Mouse (Mus musculus) liver, embryonic 12.5 days (tissue): ENCODE data around the gene Gpc6. TPM values are rescaled to one million over a fixed set of nuclear protein-coding genes. Genes with fewer than 3 reads are reported as not detected.

Experiments used
- ATAC-seq: fragments of 200-750 bp; cut with Nextera tagmentation; 2 replicates; pipeline ENCODE4 v1.8.0; 2017; ENCODE audit warnings: moderate number of reproducible peaks, mild to moderate bottlenecking, moderate library complexity
- H3K27ac ChIP-seq: fragments of 300-500 bp; sonication (generic); 2 replicates; pipeline ENCODE4 v1.5.1; 2016; ENCODE audit warnings: mild to moderate bottlenecking
- H3K27me3 ChIP-seq: fragments of 300-500 bp; sonication (generic); replicated peaks from 2 replicates; pipeline ENCODE4 v1.6.1; 2016; ENCODE audit warnings: mild to moderate bottlenecking, moderate library complexity
- H3K36me3 ChIP-seq: fragments of 300-500 bp; sonication (generic); 2 replicates; pipeline ENCODE4 v1.6.1; 2016; ENCODE audit warnings: mild to moderate bottlenecking, moderate library complexity
- H3K4me1 ChIP-seq: fragments of 300-500 bp; sonication (generic); 2 replicates; pipeline ENCODE4 v1.6.1; 2016
- H3K4me2 ChIP-seq: fragments of 300-500 bp; sonication (generic); 2 replicates; pipeline ENCODE4 v1.6.1; 2016; ENCODE audit warnings: mild to moderate bottlenecking, moderate library complexity
- H3K4me3 ChIP-seq: fragments of 300-500 bp; sonication (generic); 2 replicates; pipeline ENCODE4 v1.5.1; 2016; ENCODE audit warnings: mild to moderate bottlenecking, moderate library complexity
- H3K9ac ChIP-seq: fragments of 300-500 bp; sonication (generic); 2 replicates; pipeline ENCODE4 v1.6.1; 2016; ENCODE audit warnings: mild to moderate bottlenecking, moderate library complexity
- H3K9me3 ChIP-seq: fragments of 300-500 bp; sonication (generic); replicated peaks from 2 replicates; pipeline ENCODE4 v1.6.1; 2016; ENCODE audit warnings: mild to moderate bottlenecking, moderate library complexity
- WGBS: fragments of 180-500 bp; shearing (Covaris S2); methylation state at CpG from one replicate; pipeline ENCODE4 v1.1.7; 2016; ENCODE audit not compliant: insufficient replicate concordance; 5-methylcytosine and 5-hydroxymethylcytosine counted together
- polyA plus RNA-seq: library from polyadenylated mRNA; unstranded; fragments of >200 nt; fragmentation: Nextera tagmentation; extraction: Ambion mirVana; gene quantifications from 2 replicates; pipeline ENCODE4 v1.2.1, GENCODE M21; 2016

The Gpc6 gene
- polyA plus RNA-seq, 1 experiment from 2014 or later, result 8.4 TPM

GRCm38 (mm10) chr14:117716305-117716704 is 791.2 kb downstream of the Gpc6 start:
- H3K27ac ChIP-seq, result no peak overlapping the region
- H3K9ac ChIP-seq, result no peak overlapping the region
- no peak for ATAC-seq
- H3K27me3 ChIP-seq, result no peaks in the 10 kb centered on the region
- H3K4me2 ChIP-seq, result no peak overlapping the region
- H3K4me1 ChIP-seq, result no peaks in the 10 kb centered on the region
- H3K9me3 ChIP-seq, result no peaks in the 10 kb centered on the region
- no peaks in the 10 kb centered on the region for H3K36me3 ChIP-seq
- no peak overlapping the region for H3K4me3 ChIP-seq
- 72% methylated on average over 3 of the region's 3 CpGs for WGBS

DNA sequence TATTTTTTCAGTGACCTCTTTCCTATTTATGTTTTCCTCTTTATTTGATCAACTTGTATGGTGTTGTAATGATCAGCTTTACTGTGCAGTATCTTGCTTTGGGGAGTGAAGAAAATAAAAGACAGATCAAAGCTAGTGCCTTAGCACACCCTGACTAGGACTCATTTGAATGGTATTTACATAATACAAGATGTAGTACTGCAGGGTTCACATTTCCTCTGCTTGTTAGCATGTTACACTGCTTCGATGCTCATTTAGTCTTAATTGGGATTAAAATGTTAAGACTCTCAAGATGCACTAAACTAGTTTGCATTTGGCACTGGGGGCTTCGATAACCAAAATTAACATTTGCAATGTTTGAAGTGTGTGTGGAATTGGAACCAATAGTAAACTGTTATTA is 803.6 kb downstream of the Gpc6 start:
- WGBS, result 67% methylated on average over 2 of the region's 2 CpGs
- no peak for ATAC-seq
- no peak overlapping the region for H3K4me2 ChIP-seq

GRCm38 (mm10) chr14:117755231-117755630 is 830.1 kb downstream of the Gpc6 start:
- Histone ChIP-seq H3K4me3 (no peak overlapping the region), H3K4me1 (no peaks in the 10 kb centered on the region), H3K4me2 (no peak overlapping the region), H3K9ac (no peak overlapping the region), H3K9me3 (peaks cover 4% of the 10 kb centered on the region; the same call in 1 of the 2 replicates), H3K27ac (no peak overlapping the region), H3K27me3 (no peaks in the 10 kb centered on the region), H3K36me3 (no peaks in the 10 kb centered on the region)
- no peak for ATAC-seq
- 62% methylated on average over 7 of the region's 7 CpGs for WGBS

More for the DNA sequence above, 803.6 kb downstream of the Gpc6 start:
- Histone ChIP-seq H3K27me3 (no peaks in the 10 kb centered on the region), H3K9me3 (no peaks in the 10 kb centered on the region), H3K27ac (no peak overlapping the region), H3K4me1 (no peaks in the 10 kb centered on the region), H3K9ac (no peak overlapping the region), H3K4me3 (no peak overlapping the region), H3K36me3 (no peaks in the 10 kb centered on the region)

DNA sequence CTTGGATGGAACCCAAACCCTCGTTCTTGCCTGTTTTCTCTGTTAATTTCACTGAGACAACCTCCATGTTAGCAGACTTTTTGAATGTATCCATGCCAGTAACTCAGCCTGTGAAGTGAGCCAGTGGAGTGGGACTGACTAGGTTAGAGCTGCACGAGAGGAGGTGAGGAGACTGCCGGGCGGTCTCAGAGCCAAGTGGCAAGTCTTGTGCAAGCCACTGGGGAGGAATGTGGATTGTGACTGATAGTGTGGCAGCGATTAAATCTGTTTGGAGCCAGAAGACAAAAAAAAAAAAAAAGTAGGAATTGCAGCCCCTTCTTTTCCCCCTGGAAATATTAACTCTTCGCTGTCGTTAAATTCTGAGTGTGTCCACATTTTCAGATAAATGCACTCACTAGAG is 831.4 kb downstream of the Gpc6 start:
- Histone ChIP-seq H3K36me3 (no peaks in the 10 kb centered on the region), H3K27me3 (no peaks in the 10 kb centered on the region), H3K4me2 (no peak overlapping the region), H3K9me3 (no peaks in the 10 kb centered on the region), H3K4me3 (no peak overlapping the region), H3K27ac (no peak overlapping the region), H3K9ac (no peak overlapping the region), H3K4me1 (no peaks in the 10 kb centered on the region)
- no peak for ATAC-seq
- WGBS, result 72% methylated on average over 7 of the region's 7 CpGs

DNA sequence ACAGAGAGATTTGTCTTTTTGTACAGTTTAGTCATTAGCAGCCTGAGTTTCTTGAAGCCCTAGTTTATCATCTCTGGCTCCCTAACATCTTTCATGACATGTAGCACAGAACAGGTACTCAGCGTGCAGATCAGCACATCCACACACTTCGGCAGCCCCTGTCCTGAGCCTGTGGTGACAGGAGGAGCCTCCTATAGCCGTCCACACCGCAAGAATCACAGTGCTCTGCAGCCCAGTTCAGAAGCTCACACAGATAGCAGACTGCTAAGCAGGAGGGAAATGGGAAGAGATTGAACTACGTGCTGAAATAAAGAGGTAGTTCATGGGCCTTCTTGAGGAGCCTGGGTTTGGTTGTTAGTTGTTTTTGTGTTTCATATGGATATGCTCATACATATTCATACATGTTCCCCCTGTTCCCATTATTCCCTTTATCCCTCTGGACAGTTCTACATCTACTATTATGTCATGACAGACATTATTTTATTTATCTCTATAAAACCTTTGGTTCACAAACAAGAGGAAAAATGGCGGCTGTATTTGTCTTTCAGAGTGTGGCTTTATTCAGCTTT is 832.8 kb downstream of the Gpc6 start:
- no peak overlapping the region for H3K4me2 ChIP-seq
- H3K4me3 ChIP-seq, result no peak overlapping the region
- H3K27ac ChIP-seq, result no peak overlapping the region
- H3K36me3 ChIP-seq, result no peaks in the 10 kb centered on the region
- H3K27me3 ChIP-seq, result no peaks in the 10 kb centered on the region
- H3K9ac ChIP-seq, result no peak overlapping the region
- 71% methylated on average over 6 of the region's 6 CpGs for WGBS
- H3K4me1 ChIP-seq, result no peaks in the 10 kb centered on the region
- H3K9me3 ChIP-seq, result no peaks in the 10 kb centered on the region
- no peak for ATAC-seq

- Histone ChIP-seq H3K4me2 (no peak overlapping the region), H3K27ac (no peak overlapping the region), H3K4me3 (no peak overlapping the region), H3K9ac (no peak overlapping the region), H3K27me3 (no peaks in the 10 kb centered on the region), H3K4me1 (no peaks in the 10 kb centered on the region), H3K36me3 (no peaks in the 10 kb centered on the region), H3K9me3 (no peaks in the 10 kb centered on the region)
- 67% methylated on average over 4 of the region's 4 CpGs for WGBS
- ATAC-seq, result no peak
Observed at GRCm38 (mm10) chr14:117760830-117761517, 835.9 kb downstream of the Gpc6 start.

- H3K4me1 ChIP-seq, result no peaks in the 10 kb centered on the region
- no peaks in the 10 kb centered on the region for H3K27me3 ChIP-seq
- 77% methylated on average over 5 of the region's 5 CpGs for WGBS
- H3K4me2 ChIP-seq, result no peak overlapping the region
- no peak overlapping the region for H3K4me3 ChIP-seq
- no peak overlapping the region for H3K9ac ChIP-seq
- no peaks in the 10 kb centered on the region for H3K9me3 ChIP-seq
- no peak for ATAC-seq
- no peaks in the 10 kb centered on the region for H3K36me3 ChIP-seq
- no peak overlapping the region for H3K27ac ChIP-seq
Observed at GRCm38 (mm10) chr14:117762934-117763333, 837.8 kb downstream of the Gpc6 start.

DNA sequence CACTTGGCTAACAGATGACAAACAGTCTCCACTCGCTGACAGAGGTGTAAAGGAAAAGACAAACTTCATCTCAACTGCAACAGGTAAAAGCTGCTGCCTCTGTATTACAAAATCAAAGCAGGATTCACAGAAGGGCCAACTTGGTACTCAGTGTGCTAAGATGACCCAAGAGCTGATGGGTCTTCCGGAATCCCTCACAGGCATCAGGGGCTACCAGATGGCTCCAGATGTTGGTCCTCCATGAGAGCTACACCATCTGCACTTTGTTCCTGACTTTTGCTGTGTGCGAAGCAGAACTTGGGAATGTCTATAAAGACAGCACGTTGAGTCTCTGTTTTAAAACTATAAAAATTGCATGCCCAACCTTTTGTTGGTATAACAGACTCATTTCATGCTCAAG is 842.7 kb downstream of the Gpc6 start:
- Histone ChIP-seq H3K36me3 (no peaks in the 10 kb centered on the region), H3K9me3 (no peaks in the 10 kb centered on the region), H3K27me3 (no peaks in the 10 kb centered on the region), H3K4me3 (no peak overlapping the region), H3K9ac (no peak overlapping the region), H3K27ac (no peak overlapping the region), H3K4me2 (no peak overlapping the region), H3K4me1 (no peaks in the 10 kb centered on the region)
- no peak for ATAC-seq
- WGBS, result 63% methylated on average over 4 of the region's 4 CpGs

GRCm38 (mm10) chr14:117768697-117769096 is 843.6 kb downstream of the Gpc6 start:
- H3K4me3 ChIP-seq, result no peak overlapping the region
- no peak overlapping the region for H3K9ac ChIP-seq
- H3K27ac ChIP-seq, result no peak overlapping the region
- 74% methylated on average over 7 of the region's 7 CpGs for WGBS
- H3K36me3 ChIP-seq, result no peaks in the 10 kb centered on the region
- ATAC-seq, result no peak
- no peak overlapping the region for H3K4me2 ChIP-seq
- H3K4me1 ChIP-seq, result no peaks in the 10 kb centered on the region
- H3K9me3 ChIP-seq, result no peaks in the 10 kb centered on the region
- no peaks in the 10 kb centered on the region for H3K27me3 ChIP-seq

DNA sequence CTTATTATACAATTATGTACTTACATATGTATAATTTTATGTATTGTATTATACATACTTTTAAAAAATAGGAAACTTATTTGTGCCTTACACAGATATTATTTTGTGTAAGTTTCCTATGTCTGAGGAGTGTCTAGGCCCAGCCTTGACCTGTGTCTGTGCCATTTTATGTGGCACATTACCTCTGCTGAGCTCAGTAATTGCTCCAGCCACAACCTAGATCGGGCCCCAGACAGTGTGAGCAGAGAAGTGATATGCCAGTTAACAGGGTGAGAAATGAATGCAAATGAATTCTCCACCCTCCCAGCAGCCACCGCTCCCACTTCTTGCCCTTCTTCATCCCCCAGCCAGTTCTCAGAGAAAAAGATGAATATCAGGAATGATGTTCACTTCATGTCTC is 848.3 kb downstream of the Gpc6 start:
- no peaks in the 10 kb centered on the region for H3K9me3 ChIP-seq
- 68% methylated on average over 2 of the region's 2 CpGs for WGBS
- H3K4me3 ChIP-seq, result no peak overlapping the region
- no peak overlapping the region for H3K9ac ChIP-seq
- no peak overlapping the region for H3K4me2 ChIP-seq
- no peaks in the 10 kb centered on the region for H3K4me1 ChIP-seq
- no peak overlapping the region for H3K27ac ChIP-seq
- no peaks in the 10 kb centered on the region for H3K27me3 ChIP-seq
- no peaks in the 10 kb centered on the region for H3K36me3 ChIP-seq
- ATAC-seq, result no peak

DNA sequence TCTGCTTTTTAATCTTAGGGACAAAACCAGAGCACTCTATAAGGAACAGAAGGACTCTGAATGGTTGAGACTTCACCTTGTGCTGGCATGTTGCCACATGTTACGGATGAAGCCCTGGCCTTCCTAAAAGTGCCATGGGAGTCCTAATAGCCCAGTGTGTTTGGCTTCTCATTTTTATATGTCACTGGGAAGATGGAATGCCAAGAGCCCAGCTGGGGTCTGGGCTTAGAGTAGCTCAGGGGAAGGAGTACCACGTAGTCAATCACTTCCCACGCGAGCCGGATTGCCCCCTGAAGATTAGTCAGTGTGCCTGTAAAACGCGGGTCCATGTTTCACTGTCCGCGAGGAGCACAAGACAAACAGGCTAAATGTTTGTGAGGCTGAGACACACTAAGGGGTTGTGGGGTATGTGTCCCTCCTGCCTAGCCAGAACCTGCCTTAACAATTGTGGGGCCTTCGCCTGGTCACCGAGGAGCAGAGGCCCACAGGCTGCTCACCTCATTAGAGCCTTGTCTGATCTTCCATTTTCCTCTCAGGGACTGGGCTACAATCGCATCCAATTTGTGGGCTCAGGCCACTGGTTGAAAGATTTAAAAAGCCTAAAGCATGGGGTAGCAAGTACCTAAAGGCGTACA is 852.9 kb downstream of the Gpc6 start:
- Histone ChIP-seq H3K4me3 (no peak overlapping the region), H3K4me1 (no peaks in the 10 kb centered on the region), H3K4me2 (no peak overlapping the region), H3K9ac (no peak overlapping the region), H3K27ac (no peak overlapping the region), H3K27me3 (no peaks in the 10 kb centered on the region), H3K9me3 (no peaks in the 10 kb centered on the region), H3K36me3 (no peaks in the 10 kb centered on the region)
- ATAC-seq, result no peak
- WGBS, result 79% methylated on average over 13 of the region's 13 CpGs

GRCm38 (mm10) chr14:117778538-117779413 is 853.7 kb downstream of the Gpc6 start:
- WGBS, result 45% methylated on average over 15 of the region's 15 CpGs
- ATAC-seq, result peak; percentile 62
- Histone ChIP-seq H3K36me3 (no peaks in the 10 kb centered on the region), H3K27me3 (no peaks in the 10 kb centered on the region), H3K4me1 (no peaks in the 10 kb centered on the region), H3K9me3 (no peaks in the 10 kb centered on the region), H3K4me3 (no peak overlapping the region), H3K9ac (no peak overlapping the region), H3K4me2 (no peak overlapping the region), H3K27ac (no peak overlapping the region)
